Mouse (Mus musculus) intestine, embryonic 14.5 days (tissue): ENCODE results near the gene Rc3h2. TPM values are rescaled to one million over a fixed set of nuclear protein-coding genes. Genes with fewer than 3 reads are reported as not detected.

ENCODE experiments used
- ATAC-seq: fragments of 200-750 bp; cut with Nextera tagmentation; replicated peaks from 2 replicates; pipeline ENCODE4 v1.8.0; 2017; ENCODE audit warnings: low read depth, moderate number of reproducible peaks, moderate TSS enrichment, moderate library complexity; ENCODE audit not compliant: low FRiP score, low TSS enrichment
- DNase-seq: peaks from one replicate; pipeline ENCODE4 v3.0.0-alpha.2; 2018; ENCODE audit warnings: low spot score
- H3K27ac ChIP-seq: fragments of 300-500 bp; sonication (generic); 2 replicates; pipeline ENCODE4 v1.5.1; 2014; ENCODE audit warnings: low read depth, mild to moderate bottlenecking, control low read depth
- H3K27me3 ChIP-seq: fragments of 300-500 bp; sonication (generic); replicated peaks from 2 replicates; pipeline ENCODE4 v1.6.1; 2014; ENCODE audit warnings: low read length, control low read depth; ENCODE audit not compliant: control insufficient read depth, insufficient read depth
- H3K36me3 ChIP-seq: fragments of 300-500 bp; sonication (generic); 2 replicates; pipeline ENCODE4 v1.6.1; 2014; ENCODE audit warnings: low read length, control low read depth; ENCODE audit not compliant: control insufficient read depth, insufficient read depth
- H3K4me1 ChIP-seq: fragments of 300-500 bp; sonication (generic); replicated peaks from 2 replicates; pipeline ENCODE4 v1.6.1; 2014; ENCODE audit warnings: low read length, control low read depth, mixed read lengths; ENCODE audit not compliant: control insufficient read depth, insufficient read depth
- H3K4me2 ChIP-seq: fragments of 300-500 bp; sonication (generic); 2 replicates; pipeline ENCODE4 v1.6.1; 2014; ENCODE audit warnings: low read length
- H3K4me3 ChIP-seq: fragments of 300-500 bp; sonication (generic); 2 replicates; pipeline ENCODE4 v1.5.1; 2014; ENCODE audit warnings: low read depth, low read length, control low read depth, mixed read lengths
- H3K9ac ChIP-seq: fragments of 300-500 bp; sonication (generic); 2 replicates; pipeline ENCODE4 v1.6.1; 2014; ENCODE audit warnings: mild to moderate bottlenecking, low read length
- H3K9me3 ChIP-seq: fragments of 300-500 bp; sonication (generic); 2 replicates; pipeline ENCODE4 v1.6.1; 2016; ENCODE audit warnings: low read length, control low read depth; ENCODE audit not compliant: control insufficient read depth
- WGBS: fragments of 180-500 bp; shearing (Covaris S2); extraction: QIAGEN DNeasy Blood & Tissue Kit; methylation state at CpG from one replicate; pipeline ENCODE4 v1.1.7; 2014; 5-methylcytosine and 5-hydroxymethylcytosine counted together
- polyA plus RNA-seq: library from polyadenylated mRNA; unstranded; fragments of >200 nt; fragmentation: Nextera tagmentation; extraction: Ambion mirVana; gene quantifications from 2 replicates; pipeline ENCODE4 v1.2.1, GENCODE M21; 2014

Rc3h2 gene
- polyA plus RNA-seq, 1 experiment from 2014 or later, result 16.4 TPM

GRCm38 (mm10) chr2:37430593-37431464, 8.1 kb upstream of the Rc3h2 start:
- H3K4me1 ChIP-seq, result peaks cover 11% of the 10 kb centered on the region
- H3K9ac ChIP-seq, result peak overlapping the region; percentile 83
- no peaks in the 10 kb centered on the region for H3K27me3 ChIP-seq
- H3K4me3 ChIP-seq, result peak overlapping the region; percentile 88
- H3K9me3 ChIP-seq, result no peaks in the 10 kb centered on the region
- peak overlapping the region; percentile 92 for H3K4me2 ChIP-seq
- DNase-seq, result peak; percentile 91
- H3K36me3 ChIP-seq, result peaks cover 39% of the 10 kb centered on the region
- WGBS, result under 1% methylated on average over 38 of the region's 38 CpGs
- peak; percentile 95 for ATAC-seq
- H3K27ac ChIP-seq, result peak overlapping the region; percentile 94

DNA sequence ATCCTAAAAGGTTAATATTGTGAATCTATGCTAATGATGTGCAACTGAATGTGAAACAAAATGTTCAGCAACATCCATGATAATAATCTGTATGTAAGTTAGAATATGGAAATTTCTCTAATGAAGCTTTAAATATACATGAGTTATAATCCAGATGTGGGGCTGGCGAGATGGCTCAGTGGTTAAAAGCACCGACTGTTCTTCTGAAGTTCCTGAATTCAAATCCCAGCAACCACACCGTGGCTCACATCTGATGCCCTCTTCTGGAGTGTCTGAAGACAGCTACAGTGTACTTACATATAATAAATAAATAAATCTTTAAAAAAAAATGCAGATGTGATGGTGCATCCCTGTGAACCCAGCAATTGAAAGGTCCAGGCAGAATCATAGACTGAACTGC, 968 bp upstream of the Rc3h2 start:
- no peak overlapping the region for H3K27ac ChIP-seq
- 67% methylated on average over 3 of the region's 3 CpGs for WGBS
- H3K9ac ChIP-seq, result no peak overlapping the region
- H3K4me3 ChIP-seq, result no peak overlapping the region
- H3K36me3 ChIP-seq, result peaks cover 19% of the 10 kb centered on the region
- H3K4me1 ChIP-seq, result peaks cover 8% of the 10 kb centered on the region; the same call in 1 of the 2 replicates
- no peaks in the 10 kb centered on the region for H3K27me3 ChIP-seq
- DNase-seq, result no peak
- no peak overlapping the region for H3K4me2 ChIP-seq
- ATAC-seq, result no peak
- no peaks in the 10 kb centered on the region for H3K9me3 ChIP-seq

- peaks cover 8% of the 10 kb centered on the region; the same call in 1 of the 2 replicates for H3K4me1 ChIP-seq
- no peaks in the 10 kb centered on the region for H3K9me3 ChIP-seq
- H3K36me3 ChIP-seq, result peaks cover 5% of the 10 kb centered on the region; the same call in 1 of the 2 replicates
- peak overlapping the region; percentile 87 for H3K4me2 ChIP-seq
- peak overlapping the region; percentile 97 for H3K9ac ChIP-seq
- DNase-seq, result no peak
- H3K4me3 ChIP-seq, result peak overlapping the region; percentile 70
- WGBS, result 4% methylated on average over 3 of the region's 3 CpGs
- H3K27ac ChIP-seq, result peak overlapping the region; percentile 94
- H3K27me3 ChIP-seq, result no peaks in the 10 kb centered on the region
- no peak for ATAC-seq
Observed at GRCm38 (mm10) chr2:37421903-37422302, 800 bp downstream of the Rc3h2 start.

DNA sequence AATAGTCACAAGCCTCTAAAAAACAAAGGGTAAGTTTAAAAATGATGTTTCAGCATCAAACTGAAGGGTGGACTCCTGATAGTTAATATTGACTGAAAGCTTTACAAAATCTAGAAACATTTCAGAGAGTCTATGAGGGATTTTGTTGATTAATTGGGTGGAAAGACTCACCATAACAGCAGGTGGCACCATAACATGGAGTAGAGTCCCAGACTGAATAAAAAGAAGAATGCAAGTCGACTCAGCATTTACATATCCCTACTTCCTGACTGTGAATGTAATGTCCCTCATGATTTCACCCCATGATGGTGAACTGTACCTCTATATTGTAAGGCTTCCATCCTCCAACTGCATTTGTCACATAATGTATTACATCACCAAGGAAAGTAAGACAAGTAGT, 27.2 kb downstream of the Rc3h2 start:
- ATAC-seq, result no peak
- Histone ChIP-seq H3K27ac (no peak overlapping the region), H3K4me2 (no peak overlapping the region), H3K9me3 (no peaks in the 10 kb centered on the region), H3K9ac (no peak overlapping the region), H3K4me1 (no peaks in the 10 kb centered on the region), H3K36me3 (peaks cover 55% of the 10 kb centered on the region), H3K4me3 (no peak overlapping the region), H3K27me3 (no peaks in the 10 kb centered on the region)
- DNase-seq, result no peak
- 67% methylated on average over 1 of the region's 1 CpGs for WGBS

GRCm38 (mm10) chr2:37382921-37383320, 39.8 kb downstream of the Rc3h2 start:
- H3K27ac ChIP-seq, result no peak overlapping the region
- no peaks in the 10 kb centered on the region for H3K9me3 ChIP-seq
- H3K27me3 ChIP-seq, result no peaks in the 10 kb centered on the region
- no peak overlapping the region for H3K4me2 ChIP-seq
- no peak for ATAC-seq
- DNase-seq, result no peak
- whole genome bisulfite sequencing, result 96% methylated on average over 9 of the region's 9 CpGs
- H3K9ac ChIP-seq, result no peak overlapping the region
- peaks cover 64% of the 10 kb centered on the region for H3K36me3 ChIP-seq
- H3K4me3 ChIP-seq, result no peak overlapping the region
- no peaks in the 10 kb centered on the region for H3K4me1 ChIP-seq

DNA sequence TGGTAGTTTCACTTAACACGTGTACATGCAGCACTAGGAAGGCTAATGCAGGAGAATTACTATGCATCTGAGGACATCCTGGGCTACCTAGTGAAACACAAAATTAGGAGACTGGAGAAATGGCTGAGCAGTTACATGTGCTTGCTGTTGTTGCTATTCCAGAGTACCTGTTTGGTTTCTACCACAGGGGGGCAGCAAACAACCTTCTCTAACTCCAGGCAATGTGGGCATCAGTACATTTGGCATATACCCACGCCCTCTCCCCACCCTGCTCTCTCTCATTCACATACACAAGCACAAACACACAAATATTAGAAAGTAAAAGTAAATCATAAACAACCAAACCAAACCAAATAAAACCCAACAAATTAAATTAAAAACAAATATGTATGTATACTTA, 42.5 kb downstream of the Rc3h2 start:
- Histone ChIP-seq H3K4me1 (no peaks in the 10 kb centered on the region), H3K4me3 (no peak overlapping the region), H3K9ac (no peak overlapping the region), H3K27ac (no peak overlapping the region), H3K36me3 (peaks cover 77% of the 10 kb centered on the region), H3K4me2 (no peak overlapping the region), H3K27me3 (no peaks in the 10 kb centered on the region), H3K9me3 (no peaks in the 10 kb centered on the region)
- DNase-seq (peak; percentile 72), ATAC-seq (no peak)
- 58% methylated on average over 2 of the region's 2 CpGs for WGBS

DNA sequence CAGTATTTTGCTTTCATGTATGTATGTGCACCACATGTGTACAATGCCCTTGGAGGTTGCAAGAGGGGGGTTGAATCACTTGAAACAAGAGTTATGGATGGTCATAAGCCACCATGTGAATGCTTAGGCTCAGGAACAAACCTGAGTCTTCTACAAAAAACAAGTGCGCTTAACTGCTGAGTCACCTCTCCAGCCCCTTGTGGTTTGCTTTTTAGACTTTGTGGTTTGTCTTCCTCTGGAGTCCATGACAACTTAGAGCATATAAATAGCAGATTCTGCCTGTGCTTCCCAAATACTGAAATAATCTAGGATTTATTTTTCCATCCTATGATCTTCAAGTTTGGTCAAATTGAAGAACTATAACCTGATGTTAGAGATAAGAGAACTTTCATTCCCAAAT, 46.7 kb downstream of the Rc3h2 start:
- H3K4me3 ChIP-seq, result no peak overlapping the region
- no peak overlapping the region for H3K9ac ChIP-seq
- no peaks in the 10 kb centered on the region for H3K9me3 ChIP-seq
- peaks cover 74% of the 10 kb centered on the region for H3K36me3 ChIP-seq
- no peaks in the 10 kb centered on the region for H3K27me3 ChIP-seq
- H3K4me1 ChIP-seq, result no peaks in the 10 kb centered on the region
- DNase-seq, result no peak
- 86% methylated on average over 1 of the region's 1 CpGs for WGBS
- H3K4me2 ChIP-seq, result no peak overlapping the region
- no peak overlapping the region for H3K27ac ChIP-seq
- ATAC-seq, result no peak

- no peak overlapping the region for H3K4me2 ChIP-seq
- 92% methylated on average over 2 of the region's 2 CpGs for WGBS
- no peak for ATAC-seq
- peaks cover 32% of the 10 kb centered on the region for H3K36me3 ChIP-seq
- no peaks in the 10 kb centered on the region for H3K27me3 ChIP-seq
- DNase-seq, result no peak
- no peak overlapping the region for H3K4me3 ChIP-seq
- no peak overlapping the region for H3K27ac ChIP-seq
- H3K9me3 ChIP-seq, result no peaks in the 10 kb centered on the region
- H3K4me1 ChIP-seq, result no peaks in the 10 kb centered on the region
- H3K9ac ChIP-seq, result no peak overlapping the region
Observed at GRCm38 (mm10) chr2:37370651-37371050, 52.1 kb downstream of the Rc3h2 start.

GRCm38 (mm10) chr2:37359908-37360307, 62.8 kb downstream of the Rc3h2 start:
- no peak overlapping the region for H3K27ac ChIP-seq
- ATAC-seq (no peak), DNase-seq (no peak)
- 93% methylated on average over 2 of the region's 2 CpGs for WGBS
- no peak overlapping the region for H3K9ac ChIP-seq
- peaks cover 10% of the 10 kb centered on the region for H3K4me1 ChIP-seq
- peak overlapping the region; percentile 56; the same call in 1 of the 2 replicates for H3K4me3 ChIP-seq
- H3K27me3 ChIP-seq, result no peaks in the 10 kb centered on the region
- peaks cover 23% of the 10 kb centered on the region for H3K36me3 ChIP-seq
- H3K9me3 ChIP-seq, result no peaks in the 10 kb centered on the region
- peak overlapping the region; percentile 55 for H3K4me2 ChIP-seq
